In genomic region chr16:38400311-38400960, GRCm38 (mm10) we compare ENCODE assay signal across 8 mouse cellular contexts. TPM values are rescaled to one million over a fixed set of nuclear protein-coding genes. Genes with fewer than 3 reads are reported as not detected.
DNase-seq lines count a peak whose midpoint lies in the region; ATAC-seq and TF ChIP-seq lines count a peak whose summit lies in the region.

No protein-coding gene starts in this region.

- no peak overlapping the region for H3K27ac ChIP-seq in heart, embryonic 12.5 days (ENCODE audit: poor library complexity, severe bottlenecking)
- H3K27ac ChIP-seq in heart, postnatal 0 days (ENCODE audit: low read depth) = peak overlapping the region; percentile 23
- peak overlapping the region; percentile 88 for H3K27ac ChIP-seq in liver, postnatal 0 days (ENCODE audit: low read depth)

- TF ChIP-seq EP300 in heart, postnatal 0 days (IDR thresholded peaks at IDR 0.05; ENCODE audit: low read depth) = no peak
- TF ChIP-seq EP300 in liver, postnatal 0 days (IDR thresholded peaks at IDR 0.05; ENCODE audit: low read depth) = no peak

- peak overlapping the region; percentile 53; the same call in 1 of the 2 replicates for H3K9ac ChIP-seq in heart, embryonic 12.5 days
- H3K9ac ChIP-seq in heart, postnatal 0 days (replicated peaks; ENCODE audit: low read depth, low read length) = peak overlapping the region; percentile 47
- H3K9ac ChIP-seq in liver, postnatal 0 days (replicated peaks) = peak overlapping the region; percentile 62; the same call in 1 of the 2 replicates

- peaks cover 23% of the 10 kb centered on the region for H3K4me1 ChIP-seq in heart, embryonic 12.5 days (replicated peaks)
- H3K4me1 ChIP-seq in heart, postnatal 0 days (ENCODE audit: control insufficient read depth, insufficient read depth) = peaks cover 11% of the 10 kb centered on the region; the same call in 1 of the 2 replicates
- H3K4me1 ChIP-seq in liver, postnatal 0 days (ENCODE audit: insufficient read depth) = peaks cover 33% of the 10 kb centered on the region

- TF ChIP-seq CTCF in heart, postnatal 0 days (IDR thresholded peaks at IDR 0.05; ENCODE audit: low read depth) = no peak
- TF ChIP-seq CTCF in liver, postnatal 0 days (IDR thresholded peaks at IDR 0.05; ENCODE audit: low read depth) = no peak

- peak overlapping the region; percentile 70 for H3K4me2 ChIP-seq in heart, embryonic 12.5 days
- H3K4me2 ChIP-seq in heart, postnatal 0 days (ENCODE audit: low read depth, low read length) = peak overlapping the region; percentile 60
- peak overlapping the region; percentile 64 for H3K4me2 ChIP-seq in liver, postnatal 0 days (ENCODE audit: low read depth, low read length)

- H3K36me3 ChIP-seq in heart, embryonic 12.5 days = no peaks in the 10 kb centered on the region
- no peaks in the 10 kb centered on the region for H3K36me3 ChIP-seq in heart, postnatal 0 days (replicated peaks; ENCODE audit: control insufficient read depth, insufficient read depth, low read length)
- H3K36me3 ChIP-seq in liver, postnatal 0 days (replicated peaks; ENCODE audit: insufficient read depth, low read length) = 0 out of 2 replicates have a peak, but pooled peaks cover 2% of the 10 kb centered on the region

- H3K27me3 ChIP-seq in heart, embryonic 12.5 days (replicated peaks) = no peaks in the 10 kb centered on the region
- no peaks in the 10 kb centered on the region for H3K27me3 ChIP-seq in heart, postnatal 0 days (ENCODE audit: control insufficient read depth, insufficient read depth, low read length)
- H3K27me3 ChIP-seq in liver, postnatal 0 days (ENCODE audit: insufficient read depth, low read length) = no peaks in the 10 kb centered on the region

- 73% methylated on average over 9 of the region's 9 CpGs for WGBS in heart, embryonic 12.5 days
- 79% methylated on average over 9 of the region's 9 CpGs for WGBS in heart, postnatal 0 days
- 79% methylated on average over 9 of the region's 9 CpGs for WGBS in liver, postnatal 0 days (ENCODE audit: insufficient replicate concordance)

- intact Hi-C loops in heart, postnatal 25 days (cut with DNase I) = loop anchor here (2.0 kb wide), 1 partner anchor 52 kb away; the partner anchor contains the start of gene Adprh

- no peak for DNase-seq in heart, postnatal 25 days (ENCODE audit: low spot score)
- DNase-seq in adrenal gland, postnatal 36 days = peak; percentile 25 to 47
- DNase-seq in heart, postnatal 0 days (ENCODE audit: low spot score) = no peak
- no peak for DNase-seq in liver, postnatal 0 days
- DNase-seq in gastrocnemius, postnatal 25 days = no peak

- 0 out of 2 replicates have a peak, but pooled peaks have one; percentile 19 for ATAC-seq in heart, embryonic 12.5 days (ENCODE audit: insufficient number of reproducible peaks, low FRiP score)
- ATAC-seq in heart, postnatal 0 days (ENCODE audit: insufficient read depth, low read depth) = no peak
- ATAC-seq in liver, postnatal 0 days = no peak
- no peak for ATAC-seq in erythroblast, adult 5-6 weeks (replicated peaks; ENCODE audit: low FRiP score, poor library complexity, severe bottlenecking)
- no peak for ATAC-seq in monocyte, adult 5-6 weeks (replicated peaks; ENCODE audit: insufficient number of reproducible peaks, low FRiP score, low TSS enrichment, poor library complexity, severe bottlenecking)

- peak overlapping the region; percentile 34 for H3K4me3 ChIP-seq in heart, embryonic 12.5 days
- H3K4me3 ChIP-seq in heart, postnatal 0 days (ENCODE audit: low read depth, low read length) = peak overlapping the region; percentile 33; the same call in 1 of the 2 replicates
- H3K4me3 ChIP-seq in liver, postnatal 0 days (ENCODE audit: low read depth, low read length) = no peak overlapping the region

- no peaks in the 10 kb centered on the region for H3K9me3 ChIP-seq in heart, embryonic 12.5 days (replicated peaks)
- H3K9me3 ChIP-seq in heart, postnatal 0 days (replicated peaks; ENCODE audit: control insufficient read depth, low read length) = no peaks in the 10 kb centered on the region
- no peaks in the 10 kb centered on the region for H3K9me3 ChIP-seq in liver, postnatal 0 days (ENCODE audit: low read length)

RNA-seq across cellular contexts. Expression of gene Pla1a, which starts 32.5 kb away (rescaled TPM):
- 0.17 and 0.28 TPM in 2 replicates for polyA plus RNA-seq in heart, embryonic 12.5 days (2016; fragmentation: Nextera tagmentation; extraction: Ambion mirVana)
- total RNA-seq in heart, postnatal 25 days (2021) = 1 to 10 TPM; 6.5 to 8.4 TPM
- 10 to 100 TPM; 16.4 to 45.3 TPM for total RNA-seq in adrenal gland, postnatal 36 days (2021)
- total RNA-seq in heart, postnatal 0 days (2014; rRNA removed; ENCODE audit: low replicate concordance) = 13.4 and 14.5 TPM in 2 replicates
- 4.6 and 4.9 TPM in 2 replicates for polyA plus RNA-seq in heart, postnatal 0 days (2015; fragmentation: Nextera tagmentation; extraction: Ambion mirVana)
- 49.8 and 55.8 TPM in 2 replicates for polyA plus RNA-seq in liver, postnatal 0 days (2015; fragmentation: Nextera tagmentation; extraction: Ambion mirVana)
- 3.7 TPM in 1 of 2 replicates, not detected in the other for total RNA-seq in erythroblast, adult 5-6 weeks (2015; ENCODE audit: low replicate concordance)
- total RNA-seq in erythroblast, adult 5-6 weeks (2017; ENCODE audit: low replicate concordance) = 0.28 TPM in 1 of 2 replicates, not detected in the other
- 1 to 10 TPM; 3.0 to 3.6 TPM for total RNA-seq in gastrocnemius, postnatal 25 days (2021)
- not detected in 3 replicates for total RNA-seq in monocyte, adult 5-6 weeks (2017)

RNA-seq across cellular contexts. Expression of gene Popdc2, which starts 38.4 kb away (rescaled TPM):
- polyA plus RNA-seq in heart, embryonic 12.5 days (2016; fragmentation: Nextera tagmentation; extraction: Ambion mirVana) = 308 and 330 TPM in 2 replicates
- 100 to 1,000 TPM; 481 to 520 TPM for total RNA-seq in heart, postnatal 25 days (2021)
- 1 to 10 TPM; 1.3 to 1.8 TPM for total RNA-seq in adrenal gland, postnatal 36 days (2021)
- 982 and 1,104 TPM in 2 replicates for total RNA-seq in heart, postnatal 0 days (2014; rRNA removed; ENCODE audit: low replicate concordance)
- polyA plus RNA-seq in heart, postnatal 0 days (2015; fragmentation: Nextera tagmentation; extraction: Ambion mirVana) = 564 and 675 TPM in 2 replicates
- 10.8 and 12.6 TPM in 2 replicates for polyA plus RNA-seq in liver, postnatal 0 days (2015; fragmentation: Nextera tagmentation; extraction: Ambion mirVana)
- 24.9 and 26.5 TPM in 2 replicates for total RNA-seq in erythroblast, adult 5-6 weeks (2015; ENCODE audit: low replicate concordance)
- 6.2 and 14.2 TPM in 2 replicates for total RNA-seq in erythroblast, adult 5-6 weeks (2017; ENCODE audit: low replicate concordance)
- 10 to 100 TPM; 50.3 to 67.8 TPM for total RNA-seq in gastrocnemius, postnatal 25 days (2021)
- total RNA-seq in monocyte, adult 5-6 weeks (2017) = not detected in 3 replicates

RNA-seq across cellular contexts. Expression of gene Adprh, which starts 52.1 kb away (rescaled TPM):
- 115 TPM in 2 replicates for polyA plus RNA-seq in heart, embryonic 12.5 days (2016; fragmentation: Nextera tagmentation; extraction: Ambion mirVana)
- 10 to 100 TPM; 25.8 to 28.0 TPM for total RNA-seq in heart, postnatal 25 days (2021)
- total RNA-seq in adrenal gland, postnatal 36 days (2021) = 10 to 100 TPM; 47.3 to 54.0 TPM
- total RNA-seq in heart, postnatal 0 days (2014; rRNA removed; ENCODE audit: low replicate concordance) = 30.9 and 42.6 TPM in 2 replicates
- polyA plus RNA-seq in heart, postnatal 0 days (2015; fragmentation: Nextera tagmentation; extraction: Ambion mirVana) = 69.5 and 72.1 TPM in 2 replicates
- polyA plus RNA-seq in liver, postnatal 0 days (2015; fragmentation: Nextera tagmentation; extraction: Ambion mirVana) = 17.9 and 22.2 TPM in 2 replicates
- 6.1 and 9.2 TPM in 2 replicates for total RNA-seq in erythroblast, adult 5-6 weeks (2015; ENCODE audit: low replicate concordance)
- 2.2 and 4.6 TPM in 2 replicates for total RNA-seq in erythroblast, adult 5-6 weeks (2017; ENCODE audit: low replicate concordance)
- 10 to 100 TPM; 16.9 to 19.6 TPM for total RNA-seq in gastrocnemius, postnatal 25 days (2021)
- 14.6 to 25.9 TPM (median 16.7 TPM) in 3 replicates for total RNA-seq in monocyte, adult 5-6 weeks (2017)

RNA-seq across cellular contexts. Expression of gene Gm21987, which starts 53.6 kb away (rescaled TPM):
- 2.5 and 3.8 TPM in 2 replicates for polyA plus RNA-seq in heart, embryonic 12.5 days (2016; fragmentation: Nextera tagmentation; extraction: Ambion mirVana)
- not detected for total RNA-seq in heart, postnatal 25 days (2021)
- total RNA-seq in adrenal gland, postnatal 36 days (2021) = under 1 TPM in 1 of 2 experiments, not detected in 1; 0.95 TPM
- total RNA-seq in heart, postnatal 0 days (2014; rRNA removed; ENCODE audit: low replicate concordance) = not detected in 2 replicates
- polyA plus RNA-seq in heart, postnatal 0 days (2015; fragmentation: Nextera tagmentation; extraction: Ambion mirVana) = 5.1 and 6.2 TPM in 2 replicates
- not detected in 2 replicates for polyA plus RNA-seq in liver, postnatal 0 days (2015; fragmentation: Nextera tagmentation; extraction: Ambion mirVana)
- total RNA-seq in erythroblast, adult 5-6 weeks (2015; ENCODE audit: low replicate concordance) = not detected in 2 replicates
- total RNA-seq in erythroblast, adult 5-6 weeks (2017; ENCODE audit: low replicate concordance) = not detected in 2 replicates
- not detected for total RNA-seq in gastrocnemius, postnatal 25 days (2021)
- total RNA-seq in monocyte, adult 5-6 weeks (2017) = not detected in 3 replicates

RNA-seq across cellular contexts. Expression of gene Cox17, which starts 53.6 kb away (rescaled TPM):
- 301 and 307 TPM in 2 replicates for polyA plus RNA-seq in heart, embryonic 12.5 days (2016; fragmentation: Nextera tagmentation; extraction: Ambion mirVana)
- 100 to 1,000 TPM; 261 to 277 TPM for total RNA-seq in heart, postnatal 25 days (2021)
- 100 to 1,000 TPM; 288 to 296 TPM for total RNA-seq in adrenal gland, postnatal 36 days (2021)
- total RNA-seq in heart, postnatal 0 days (2014; rRNA removed; ENCODE audit: low replicate concordance) = 84.7 and 177 TPM in 2 replicates
- 579 and 627 TPM in 2 replicates for polyA plus RNA-seq in heart, postnatal 0 days (2015; fragmentation: Nextera tagmentation; extraction: Ambion mirVana)
- 274 and 276 TPM in 2 replicates for polyA plus RNA-seq in liver, postnatal 0 days (2015; fragmentation: Nextera tagmentation; extraction: Ambion mirVana)
- total RNA-seq in erythroblast, adult 5-6 weeks (2015; ENCODE audit: low replicate concordance) = 53.5 and 84.5 TPM in 2 replicates
- 93.1 and 317 TPM in 2 replicates for total RNA-seq in erythroblast, adult 5-6 weeks (2017; ENCODE audit: low replicate concordance)
- total RNA-seq in gastrocnemius, postnatal 25 days (2021) = 100 to 1,000 TPM; 143 to 154 TPM
- total RNA-seq in monocyte, adult 5-6 weeks (2017) = 312 to 519 TPM (median 389 TPM) in 3 replicates

Comparison
In these comparisons a context has a peak if more than half of its experiments do, and no peak if none do; other contexts are left out.
1. DNase-seq: peak in adrenal gland, postnatal 36 days (2 of 2); none in heart, postnatal 25 days (single experiment), heart, postnatal 0 days (single experiment), liver, postnatal 0 days (single experiment) and gastrocnemius, postnatal 25 days (single experiment).
2. RNA of gene Popdc2, which starts 38.4 kb away (total RNA-seq): 982 to 1,104 TPM in heart, postnatal 0 days and 481 to 520 TPM in heart, postnatal 25 days; 50.3 to 67.8 TPM in gastrocnemius, postnatal 25 days, 6.2 to 26.5 TPM in erythroblast, adult 5-6 weeks, 1.3 to 1.8 TPM in adrenal gland, postnatal 36 days and not detected in monocyte, adult 5-6 weeks; every median in the first group is over 4 times any median in the second.
3. Peak in every context shown above with its lines, with median percentiles within 50 percentile points of each other: H3K4me2 ChIP-seq and H3K9ac ChIP-seq.